Mouse (Mus musculus) cerebellum, postnatal 14 days (tissue): ENCODE results near the gene G6pc3.
A peak's percentile ranks its signal among the peaks of the same experiment; 100 is the strongest.

ENCODE experiments used
- DNase-seq, 2 experiments: peaks; one replicate each; pipeline ENCODE4 v3.0.0; 2021; ENCODE audit warnings: mixed read lengths in 2 of 2

The G6pc3 gene

DNA sequence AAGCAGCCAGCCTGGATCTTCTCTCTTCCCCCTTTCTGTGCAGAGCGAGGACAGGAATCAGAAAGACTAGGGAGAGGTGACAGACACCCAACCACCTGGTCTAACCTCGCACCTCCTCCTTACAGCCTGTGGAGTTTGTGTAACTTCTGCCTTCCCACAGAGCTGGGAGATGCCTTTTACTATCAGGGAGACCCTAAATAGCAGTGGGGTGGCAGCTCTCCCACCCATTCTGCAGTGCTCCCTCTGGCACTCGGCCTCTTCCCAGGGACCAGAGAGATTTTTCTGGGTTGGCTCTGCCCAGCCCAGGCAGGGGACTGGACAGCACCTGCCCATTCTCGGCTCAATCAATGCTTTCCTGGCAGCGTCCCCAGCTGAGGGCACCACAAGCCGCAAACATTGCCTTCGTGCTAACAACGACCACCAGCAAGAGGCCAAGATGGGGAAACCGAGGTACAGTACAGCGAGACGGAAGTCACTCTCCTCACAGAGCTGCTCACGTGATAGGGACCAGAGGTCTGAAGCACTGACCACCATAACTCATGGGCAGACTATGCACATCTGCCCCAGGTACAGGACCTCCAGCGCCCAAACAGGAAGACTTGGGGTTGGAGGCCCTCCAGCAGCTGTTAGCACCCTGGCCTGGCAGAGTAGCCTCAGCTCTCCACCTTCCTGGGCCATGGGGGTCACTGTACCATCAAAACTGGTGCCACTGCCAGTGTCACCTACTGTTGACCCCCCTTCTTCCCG lies 30.0 kb downstream of the G6pc3 start:
- DNase-seq = peak; percentile 68 to 69

DNA sequence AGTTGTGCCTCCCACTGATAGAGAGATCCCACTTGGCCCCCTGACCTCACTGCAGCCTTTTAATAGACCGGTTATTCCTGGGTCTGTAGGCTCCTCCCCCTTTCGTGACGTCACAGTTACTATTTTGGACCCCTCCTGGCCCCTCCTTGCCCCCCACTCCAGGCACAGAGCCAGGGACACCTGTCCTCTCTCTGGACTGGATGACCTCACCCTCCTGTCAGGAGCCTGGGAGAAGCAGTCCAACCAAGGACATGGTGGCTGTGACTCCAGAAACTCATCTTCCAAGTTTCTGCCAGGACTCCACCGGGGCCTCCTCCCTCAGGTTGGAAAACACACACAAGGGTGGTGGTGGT lies 30.6 kb downstream of the G6pc3 start:
- peak in 1 of 2 experiments; percentile 76 for DNase-seq

DNA sequence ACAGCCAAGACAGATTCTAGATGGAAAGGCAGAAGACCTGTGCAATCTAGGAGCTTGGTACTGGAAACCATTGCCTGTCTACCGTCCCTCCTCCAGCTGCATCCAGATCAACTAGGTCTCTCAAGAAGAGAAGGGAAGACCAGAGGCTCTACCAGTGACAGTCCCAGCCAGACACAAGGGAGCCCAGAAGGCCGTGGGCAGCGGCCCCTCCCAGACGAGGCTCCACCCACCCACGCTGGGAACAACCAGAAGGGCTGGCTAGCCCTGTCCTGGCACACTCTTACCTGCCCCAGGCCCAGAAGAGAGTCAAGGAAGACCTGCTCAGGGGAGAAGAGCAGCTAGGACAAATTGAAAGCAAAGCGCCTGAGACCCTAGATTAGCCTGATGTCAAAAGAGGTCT lies 31.0 kb downstream of the G6pc3 start:
- no peak for DNase-seq

DNA sequence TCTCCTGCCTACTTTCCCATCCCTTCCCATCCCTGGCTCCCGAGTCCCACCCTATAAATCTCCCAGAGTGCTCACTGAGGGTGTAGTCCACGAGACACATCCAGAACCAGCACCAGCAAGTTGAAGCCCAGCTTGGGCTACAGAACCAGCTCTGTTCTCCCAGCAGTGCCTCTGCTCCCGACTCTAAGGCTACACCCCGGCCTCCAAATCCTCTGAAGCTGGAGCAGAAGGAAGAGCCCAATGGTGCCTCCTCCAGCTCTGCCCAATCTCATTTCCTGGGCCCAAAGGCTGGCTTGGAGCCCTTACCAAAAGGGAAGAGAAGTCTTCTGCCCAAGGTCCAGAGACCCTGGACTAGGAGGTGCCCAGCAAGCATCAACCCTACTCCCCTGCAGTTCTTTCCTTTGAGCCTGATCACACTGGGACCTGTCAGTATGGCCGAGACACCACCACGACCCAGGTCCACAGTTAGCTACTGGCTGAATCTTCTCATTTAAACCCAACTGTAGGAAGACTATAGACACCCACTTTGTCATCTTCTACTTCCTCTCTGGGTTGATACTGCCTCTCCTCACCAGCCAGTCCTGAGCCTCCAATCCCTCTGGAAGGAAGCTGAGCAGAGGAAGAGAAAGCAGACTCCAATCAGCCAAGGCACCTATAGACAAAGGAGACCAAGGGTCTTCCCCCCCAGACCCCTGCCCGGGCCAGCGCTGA lies 32.0 kb downstream of the G6pc3 start:
- no peak for DNase-seq

DNA sequence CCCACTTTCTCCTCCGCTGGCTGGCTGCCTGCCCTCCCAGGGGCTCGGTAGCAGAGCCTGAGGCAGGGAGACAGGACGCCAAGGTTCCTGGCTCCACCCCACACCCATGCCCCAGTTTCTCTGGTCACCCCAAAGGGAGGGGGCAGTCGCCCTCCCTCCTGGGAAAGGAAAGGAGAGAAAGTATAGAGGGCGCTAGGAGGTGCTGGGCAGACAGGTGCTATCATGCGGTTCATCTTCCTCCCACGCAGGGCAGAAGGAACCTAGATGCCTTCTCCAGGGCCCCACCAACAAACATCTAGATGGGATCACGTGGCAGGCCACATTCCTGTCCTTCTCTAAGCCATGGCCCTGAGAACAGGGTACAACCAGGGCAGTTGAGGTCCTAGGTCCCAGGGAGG lies 32.5 kb downstream of the G6pc3 start:
- DNase-seq = no peak

DNA sequence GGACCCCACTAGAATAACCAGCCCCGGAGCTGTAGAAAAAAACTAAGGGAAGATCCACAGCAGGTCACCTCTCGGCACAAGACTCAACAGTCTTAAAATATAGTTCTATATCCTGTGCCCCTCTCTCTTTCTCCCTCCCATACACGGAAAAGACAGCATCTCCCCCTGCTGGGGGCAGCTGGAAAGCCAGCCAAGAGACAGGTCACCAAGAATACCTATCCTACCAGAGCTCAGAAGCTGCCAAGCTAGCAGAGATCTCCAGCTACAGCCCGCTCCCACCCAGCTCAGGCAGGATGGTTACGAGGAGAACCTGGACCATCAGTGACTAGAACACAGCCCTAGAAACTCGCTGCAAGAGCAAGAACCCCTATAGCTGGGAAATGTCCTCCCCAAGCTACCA lies 33.7 kb downstream of the G6pc3 start:
- DNase-seq = peak in 1 of 2 experiments; percentile 62

DNA sequence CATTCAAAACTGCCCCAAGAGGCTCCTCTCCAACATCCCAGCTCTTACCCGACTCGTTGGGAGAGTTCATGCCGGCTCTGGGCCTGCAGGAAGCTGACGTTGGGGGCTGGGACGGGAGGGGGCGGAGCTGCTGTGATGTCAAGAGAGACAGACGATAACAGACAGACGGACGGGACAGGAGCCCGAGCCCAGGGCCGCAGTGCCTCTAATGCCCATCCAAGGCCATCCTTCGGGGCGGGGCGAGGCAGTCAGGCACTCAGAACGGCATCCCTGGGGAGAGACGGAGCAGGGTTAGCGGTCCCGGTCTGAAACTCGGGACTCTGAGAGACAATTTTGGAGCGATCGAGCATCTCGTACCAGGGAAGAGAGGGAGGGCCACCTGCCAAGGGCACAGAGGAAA lies 35.3 kb downstream of the G6pc3 start:
- peak in 1 of 2 experiments; percentile 48 for DNase-seq

DNA sequence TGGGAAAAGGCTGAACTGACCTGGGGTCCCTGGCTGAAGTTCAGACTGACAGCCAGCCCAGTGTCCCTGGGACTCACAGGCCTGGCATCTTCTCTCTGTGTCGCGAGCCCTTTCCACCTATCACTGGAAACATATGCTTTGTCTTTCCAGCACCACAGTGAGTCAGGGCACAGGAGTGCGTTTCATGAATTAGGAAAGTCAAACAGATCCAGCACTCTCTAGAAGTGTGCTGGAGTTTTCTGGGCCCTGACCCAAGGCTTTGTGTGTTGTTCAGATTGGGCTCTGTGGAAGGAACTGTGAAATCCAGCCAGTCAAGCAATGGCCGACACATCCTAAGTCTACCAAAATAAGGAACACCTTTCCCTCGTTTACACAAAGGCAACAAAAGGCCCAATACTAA lies 35.8 kb downstream of the G6pc3 start:
- DNase-seq = no peak

DNA sequence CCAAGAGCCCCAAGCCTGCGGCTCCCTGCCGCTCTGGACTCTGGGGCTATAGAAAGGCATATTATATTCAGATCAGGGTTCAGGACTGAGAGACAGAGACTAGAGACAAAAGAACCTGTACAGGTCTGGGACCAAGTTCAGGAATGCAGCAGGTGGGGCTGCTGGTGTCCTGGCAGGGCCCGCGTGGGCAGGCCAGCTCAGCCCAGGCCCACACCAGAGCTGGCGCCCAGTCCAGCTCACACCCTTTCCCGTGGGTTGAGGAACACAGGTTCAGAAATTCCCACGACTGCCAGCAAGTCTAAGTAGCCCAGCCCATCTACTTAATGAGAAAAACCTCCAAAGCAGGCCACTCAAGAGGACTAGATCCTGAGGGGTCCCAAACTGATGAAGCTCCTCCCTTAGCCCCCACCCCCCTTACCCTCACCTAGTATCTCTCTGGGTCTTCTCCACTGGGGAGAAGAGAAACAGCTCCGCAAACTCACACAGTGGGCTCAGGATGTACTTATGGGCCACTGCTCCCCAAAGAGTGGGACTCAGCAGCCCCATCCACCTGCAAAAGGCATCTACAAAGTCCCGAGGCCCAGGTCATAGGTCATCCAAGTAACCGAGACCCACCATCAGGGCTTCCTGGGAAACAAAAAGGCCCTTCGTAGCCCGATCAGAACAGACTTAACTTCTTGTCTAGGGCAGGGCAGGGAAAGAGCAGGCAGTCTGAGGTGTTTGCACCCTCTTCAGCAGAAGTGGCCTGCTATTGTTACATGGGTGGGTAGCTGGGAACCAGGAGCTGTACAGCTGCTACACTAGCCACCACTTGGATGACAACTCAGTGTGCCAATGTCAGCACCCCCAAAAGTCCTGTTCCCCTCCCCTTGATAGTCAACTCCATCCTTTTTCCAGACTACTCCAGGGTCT lies 36.9 kb downstream of the G6pc3 start:
- no peak for DNase-seq

DNA sequence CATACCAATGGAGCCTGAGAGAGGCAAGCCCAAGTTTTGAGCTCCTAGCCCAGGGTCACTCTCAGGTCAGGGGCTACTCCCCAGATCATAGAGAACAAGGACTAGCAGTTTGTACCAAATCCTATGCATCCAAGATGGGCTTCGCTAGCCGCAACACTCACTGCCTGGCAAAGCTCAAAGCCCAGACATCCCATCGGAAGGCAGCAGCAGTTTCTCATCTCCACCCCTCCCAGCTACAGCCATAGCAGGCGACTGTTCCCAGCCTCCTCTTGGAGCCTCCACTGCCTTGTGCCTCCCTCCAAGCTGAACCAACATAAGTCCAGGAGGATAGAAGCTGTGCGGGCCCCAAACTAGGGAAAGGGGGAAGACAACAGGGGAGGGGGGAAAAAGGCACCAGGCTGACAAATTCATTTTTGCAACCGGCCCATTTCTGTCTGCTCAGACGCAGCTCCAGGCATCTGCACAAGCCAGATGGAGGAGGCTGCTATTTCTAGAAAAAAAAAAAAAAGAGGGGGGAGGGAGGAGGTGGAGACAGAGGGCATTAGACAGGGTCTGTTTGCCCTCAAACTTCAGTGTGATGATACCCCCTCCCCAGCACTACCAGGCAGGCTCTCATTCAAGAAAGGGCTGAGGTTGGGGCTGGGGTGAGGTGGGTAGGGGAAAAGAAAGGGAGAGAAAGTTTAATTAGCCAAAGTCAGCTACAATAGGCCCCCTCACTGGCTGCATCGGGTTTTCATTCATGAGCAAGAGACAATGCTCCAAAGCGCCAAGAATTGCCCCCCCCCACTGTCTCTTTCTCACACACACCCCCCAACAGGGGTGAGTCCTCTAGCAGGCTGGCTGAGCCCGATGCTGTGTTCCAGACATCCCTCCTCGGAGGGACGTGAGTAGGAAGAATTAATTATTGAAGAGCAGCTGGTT lies 38.1 kb downstream of the G6pc3 start:
- DNase-seq = no peak

DNA sequence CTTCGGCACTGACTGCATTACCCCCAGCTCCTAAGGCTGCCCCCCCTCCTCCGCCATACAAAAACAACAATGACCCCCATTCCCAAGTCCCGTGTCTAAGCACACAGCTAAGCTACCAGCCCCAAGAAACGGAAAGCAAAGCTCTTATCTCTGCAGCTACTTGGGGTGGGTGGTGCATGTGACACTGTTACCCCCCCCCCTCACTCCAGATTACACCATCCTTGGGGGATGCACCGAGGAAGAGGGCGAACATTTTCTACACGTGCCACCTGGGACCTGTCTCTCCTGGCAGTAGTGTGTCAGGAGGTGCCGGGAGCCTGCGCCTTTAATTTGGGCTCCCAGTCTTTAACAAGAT lies 38.7 kb downstream of the G6pc3 start:
- no peak for DNase-seq

DNA sequence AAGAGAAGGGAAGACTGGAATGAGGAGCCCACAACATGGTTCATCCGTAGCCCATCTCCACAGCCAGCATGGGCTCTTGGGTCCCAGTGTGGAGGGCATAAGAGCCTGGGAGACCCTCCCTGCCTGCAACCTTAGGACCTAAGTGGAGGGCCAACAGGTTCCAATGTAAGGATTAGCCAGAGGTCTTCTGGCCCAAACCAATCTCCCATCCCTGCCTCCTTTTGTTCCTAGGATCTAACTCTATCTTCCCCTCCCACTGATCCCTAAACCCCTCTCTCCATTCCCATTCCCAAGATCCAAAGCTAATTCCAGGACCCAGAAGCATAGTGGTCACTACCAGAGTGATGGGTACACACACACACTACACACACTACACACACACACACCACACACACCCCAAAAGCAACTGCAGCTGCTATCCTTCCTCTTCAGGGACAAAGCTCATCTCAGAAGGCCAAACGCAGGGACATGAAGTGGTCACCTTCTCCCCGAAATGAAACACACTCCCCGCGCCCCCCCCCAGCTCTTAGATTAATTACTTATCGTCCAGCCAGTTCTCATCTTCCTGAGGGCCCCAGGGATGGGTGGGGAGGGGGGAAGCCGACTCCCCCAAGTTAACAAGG lies 39.3 kb downstream of the G6pc3 start:
- no peak for DNase-seq

DNA sequence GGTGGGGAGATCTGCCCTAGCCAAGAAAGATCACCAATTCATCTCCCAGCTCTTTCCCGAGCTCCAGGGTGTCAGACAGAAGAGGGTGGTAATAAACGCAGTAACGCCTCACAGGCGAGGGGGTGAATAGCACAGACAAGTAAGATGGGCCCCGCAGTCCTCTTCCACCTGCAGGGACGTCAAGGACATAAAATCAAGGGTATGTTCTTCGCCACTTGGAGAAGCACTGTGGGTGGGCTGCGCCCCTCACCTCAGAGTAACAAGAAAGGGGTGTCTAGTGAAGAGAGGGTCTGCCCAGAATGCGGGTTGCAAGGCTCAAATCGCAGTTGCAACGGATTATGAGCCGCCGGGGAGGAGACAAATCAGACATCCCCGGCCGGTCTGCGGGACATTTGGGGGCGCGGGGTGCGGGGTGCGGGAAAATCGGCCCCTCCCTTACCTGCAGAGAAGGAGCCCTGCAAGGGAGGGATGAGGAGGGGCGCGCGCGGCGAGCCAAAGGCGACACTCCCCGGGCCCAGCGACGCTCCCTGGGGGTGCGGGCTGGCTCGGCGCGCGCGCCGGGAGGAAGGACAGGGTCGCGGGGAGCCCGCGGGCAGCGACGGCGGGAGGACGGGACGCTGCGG lies 40.0 kb downstream of the G6pc3 start:
- DNase-seq = peak in 1 of 2 experiments; percentile 59

DNA sequence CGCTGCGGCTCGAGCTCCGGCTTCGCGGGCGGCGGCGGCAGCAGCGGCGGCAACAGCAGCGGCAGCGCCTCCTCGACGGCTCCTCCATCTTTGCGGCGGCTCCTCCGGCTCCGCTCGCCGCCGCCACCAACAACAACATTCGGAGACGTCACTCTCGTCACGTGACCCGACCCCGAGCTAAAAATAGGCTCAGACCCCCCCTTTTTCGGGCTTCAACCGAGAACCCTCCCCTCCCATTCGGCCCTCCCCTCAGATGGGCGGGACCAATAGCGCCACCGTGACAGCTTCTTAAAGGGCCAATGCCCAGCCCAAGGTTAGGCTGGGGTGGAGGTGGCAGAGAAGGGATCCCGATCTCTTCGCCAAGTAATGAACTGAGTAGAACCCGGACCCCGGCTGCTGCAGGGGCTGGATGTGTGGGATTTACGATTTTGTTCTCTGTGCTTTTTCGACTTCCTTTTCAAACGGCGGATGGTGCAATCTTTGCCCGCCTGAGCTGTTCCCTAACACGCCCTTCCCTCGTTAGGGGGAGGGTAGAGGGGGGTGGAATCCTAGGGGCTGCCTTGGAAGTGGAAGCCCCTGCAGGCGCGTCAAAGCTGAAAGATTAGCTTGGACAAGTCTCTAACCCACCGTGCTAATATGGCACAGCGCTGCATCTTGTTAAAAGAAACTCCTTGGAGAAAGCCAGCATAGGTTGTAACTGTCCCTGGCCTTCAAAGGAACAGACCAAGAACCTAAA lies 40.8 kb downstream of the G6pc3 start, which contains the start of gene Hdac5:
Hdac5 (minus strand) TSS at position 161 of the 736 bp plus-strand sequence.
- peak; percentile 98 for DNase-seq

DNA sequence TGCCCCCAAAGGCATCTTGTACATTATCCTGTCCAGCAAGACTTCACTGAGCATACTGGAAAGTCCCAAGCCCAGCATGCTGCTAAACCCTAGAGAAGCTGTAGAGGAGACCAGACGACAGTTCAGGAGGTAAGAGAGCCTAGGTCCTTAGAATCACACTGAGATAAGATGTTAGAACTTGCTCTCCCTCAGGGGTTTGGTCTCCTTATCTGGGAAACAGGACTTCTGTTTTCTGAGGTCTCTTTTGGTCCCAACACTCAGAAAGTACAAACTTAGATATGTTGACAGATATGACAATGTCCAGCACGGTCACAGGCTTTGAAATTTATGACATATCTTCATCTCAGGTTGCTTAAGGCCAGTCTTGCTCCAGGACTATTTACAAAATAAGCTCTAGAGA lies 46.6 kb downstream of the G6pc3 start:
- no peak for DNase-seq

DNA sequence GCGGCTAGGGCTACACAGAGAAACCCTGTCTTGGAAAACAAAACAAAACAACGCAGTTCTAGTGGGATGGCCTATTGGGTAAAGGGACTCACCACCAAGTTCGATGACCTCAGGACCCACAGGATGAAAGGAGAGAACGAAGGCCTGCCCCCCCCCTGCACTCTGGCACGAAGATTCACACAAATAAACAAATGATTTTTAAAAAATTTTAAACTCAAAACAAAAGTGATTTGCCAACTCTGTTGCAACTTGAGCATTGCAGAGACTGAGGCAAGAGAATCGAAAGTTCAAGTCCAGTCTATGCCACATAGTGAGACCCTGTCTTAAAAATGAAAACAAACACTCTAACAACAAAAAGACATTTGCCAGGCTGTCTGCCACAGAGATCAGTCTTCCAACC lies 51.2 kb downstream of the G6pc3 start:
- no peak for DNase-seq

DNA sequence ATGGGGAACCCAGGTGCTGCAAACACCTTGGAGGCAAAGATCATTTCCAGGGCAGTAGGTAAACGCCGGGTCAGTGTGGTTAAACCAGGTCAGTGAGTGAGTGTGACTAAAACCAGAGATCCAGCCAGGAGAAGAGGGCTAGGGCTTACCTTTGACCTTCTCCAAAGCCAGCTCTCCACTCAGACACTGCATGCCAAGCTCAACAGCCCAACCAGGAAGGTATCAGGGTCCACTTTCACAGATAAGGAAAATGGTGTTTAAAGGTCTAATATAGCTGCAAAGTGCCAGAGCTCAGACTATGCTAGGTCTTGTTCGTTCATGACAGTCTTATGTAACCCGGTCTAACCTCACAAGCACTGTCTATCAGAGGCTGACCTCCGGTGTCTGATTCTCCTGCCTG lies 51.8 kb downstream of the G6pc3 start:
- DNase-seq = no peak

DNA sequence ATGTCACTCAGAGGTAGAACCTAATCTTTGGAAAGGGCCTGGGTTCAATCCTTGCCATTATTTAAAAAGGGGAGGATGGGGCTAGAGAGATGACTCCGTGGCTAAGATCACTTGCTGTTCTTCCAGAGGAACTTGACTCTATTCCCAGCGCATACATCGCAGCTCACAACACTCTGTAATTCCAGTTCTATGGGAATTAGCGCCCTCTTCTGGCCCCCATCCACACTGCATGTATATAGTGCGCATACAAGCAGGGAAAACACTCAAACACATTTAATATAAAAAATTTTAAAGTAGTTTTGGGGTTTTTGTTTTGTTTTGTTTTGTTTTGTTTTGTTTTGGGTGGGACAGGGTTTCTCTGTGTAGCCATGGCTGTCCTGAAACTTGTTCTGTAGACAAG lies 52.5 kb downstream of the G6pc3 start:
- DNase-seq = no peak
